8 mouse cellular contexts compared by ENCODE assay signal in genomic region chr2:163016916-163017743, GRCm38 (mm10). TPM values are rescaled to one million over a fixed set of nuclear protein-coding genes. Genes with fewer than 3 reads are reported as not detected.
DNase-seq lines count a peak whose midpoint lies in the region; ATAC-seq and TF ChIP-seq lines count a peak whose summit lies in the region.

Gene Ift52 (plus strand): TSS chr2:163017354.

- H3K4me2 ChIP-seq in heart, embryonic 11.5 days = peak within 1 kb of the TSS; percentile 60
- peak within 1 kb of the TSS; percentile 65 for H3K4me2 ChIP-seq in kidney, embryonic 16.5 days (replicated peaks; ENCODE audit: low read depth, low read length)
- H3K4me2 ChIP-seq in myocyte (ENCODE audit: low read depth) = peak within 1 kb of the TSS; percentile 93

- H3K36me3 ChIP-seq in C2C12 (ENCODE audit: control insufficient read depth, insufficient read depth) (no peaks in the 10 kb centered on the region), myocyte (ENCODE audit: control insufficient read depth, insufficient read depth) (no peaks in the 10 kb centered on the region)
- H3K36me3 ChIP-seq in erythroblast, embryonic 14.5 days (ENCODE audit: control insufficient read depth) = no peaks in the 10 kb centered on the region; the same call in 1 of the 2 replicates
- no peaks in the 10 kb centered on the region for H3K36me3 ChIP-seq in heart, embryonic 11.5 days (ENCODE audit: control insufficient read depth, insufficient read depth, low read length)
- H3K36me3 ChIP-seq in kidney, embryonic 16.5 days (ENCODE audit: insufficient read depth, low read length) = no peaks in the 10 kb centered on the region
- H3K36me3 ChIP-seq in liver, adult 2 months (ENCODE audit: control insufficient read depth, insufficient read depth, low read length) = peaks cover 5% of the 10 kb centered on the region; the same call in 1 of the 2 replicates
- H3K36me3 ChIP-seq in splenic B cell, adult 2 months (ENCODE audit: control insufficient read depth, insufficient read depth, low read length, poor library complexity, severe bottlenecking) = no peaks in the 10 kb centered on the region

- no peak for TF ChIP-seq CTCF in C2C12 (IDR thresholded peaks at IDR 0.05; ENCODE audit: control insufficient read depth, insufficient read depth, insufficient read length)
- TF ChIP-seq CTCF in brain, embryonic 14.5 days (IDR thresholded peaks at IDR 0.05; ENCODE audit: borderline replicate concordance, extremely low read depth, insufficient read depth, insufficient read length) = no peak
- TF ChIP-seq CTCF in liver, adult 2 months (IDR thresholded peaks at IDR 0.05; ENCODE audit: low read depth, low read length) = no peak

- H3K27ac ChIP-seq in heart, embryonic 11.5 days (ENCODE audit: low read depth, low read length) = 0 out of 2 replicates have a peak within 1 kb of the TSS, but pooled peaks have one; percentile 10
- H3K27ac ChIP-seq in kidney, embryonic 16.5 days (ENCODE audit: low read length) = peak within 1 kb of the TSS; percentile 86
- H3K27ac ChIP-seq in liver, adult 2 months (replicated peaks; ENCODE audit: insufficient read depth, low read depth, low read length) = peak within 1 kb of the TSS; percentile 68

- H3K79me2 ChIP-seq in C2C12 (ENCODE audit: control insufficient read depth, insufficient read depth) (peaks cover 15% of the 10 kb centered on the region), myocyte (ENCODE audit: control insufficient read depth, insufficient read depth) (peaks cover 10% of the 10 kb centered on the region)
- H3K79me2 ChIP-seq in liver, adult 2 months (ENCODE audit: control insufficient read depth, insufficient read depth, low read length) = no peaks in the 10 kb centered on the region

- H3ac ChIP-seq in C2C12 (ENCODE audit: control insufficient read depth, insufficient read length, low read depth) = peak within 1 kb of the TSS; percentile 79
- peak within 1 kb of the TSS; percentile 23 for H3ac ChIP-seq in myocyte (ENCODE audit: control insufficient read depth, insufficient read length)

- peaks cover 17% of the 10 kb centered on the region for H3K4me1 ChIP-seq in erythroblast, embryonic 14.5 days (ENCODE audit: control insufficient read depth)
- H3K4me1 ChIP-seq in heart, embryonic 11.5 days (ENCODE audit: control insufficient read depth, insufficient read depth, low read length) = peaks cover 3% of the 10 kb centered on the region; the same call in 1 of the 2 replicates
- H3K4me1 ChIP-seq in kidney, embryonic 16.5 days (ENCODE audit: insufficient read depth, low read length) = peaks cover 11% of the 10 kb centered on the region; the same call in 1 of the 2 replicates
- H3K4me1 ChIP-seq in liver, adult 2 months (ENCODE audit: control insufficient read depth, insufficient read depth, low read length) = peaks cover 2% of the 10 kb centered on the region; the same call in 1 of the 2 replicates

- H3K9ac ChIP-seq in heart, embryonic 11.5 days (ENCODE audit: low read depth, low read length) = peak within 1 kb of the TSS; percentile 89
- peak within 1 kb of the TSS; percentile 90 for H3K9ac ChIP-seq in kidney, embryonic 16.5 days (replicated peaks; ENCODE audit: low read length)
- peak within 1 kb of the TSS; percentile 82 for H3K9ac ChIP-seq in liver, adult 2 months (ENCODE audit: low read depth, low read length)

- peaks cover 8% of the 10 kb centered on the region for H3K79me3 ChIP-seq in C2C12 (ENCODE audit: low read depth)

- H3K27me3 ChIP-seq in C2C12 (ENCODE audit: control insufficient read depth, insufficient read depth, insufficient read length) (peaks cover 8% of the 10 kb centered on the region), myocyte (ENCODE audit: control insufficient read depth, insufficient read depth, insufficient read length) (peaks cover 5% of the 10 kb centered on the region)
- no peaks in the 10 kb centered on the region for H3K27me3 ChIP-seq in erythroblast, embryonic 14.5 days (ENCODE audit: control insufficient read depth)
- H3K27me3 ChIP-seq in heart, embryonic 11.5 days (ENCODE audit: control insufficient read depth, insufficient read depth, low read length) = no peaks in the 10 kb centered on the region
- no peaks in the 10 kb centered on the region for H3K27me3 ChIP-seq in kidney, embryonic 16.5 days (ENCODE audit: insufficient read depth, low read length)
- H3K27me3 ChIP-seq in liver, adult 2 months (ENCODE audit: control insufficient read depth, insufficient read depth, low read length) = no peaks in the 10 kb centered on the region
- H3K27me3 ChIP-seq in splenic B cell, adult 2 months (ENCODE audit: control insufficient read depth, insufficient read depth, low read length, poor library complexity, severe bottlenecking) = no peaks in the 10 kb centered on the region

- peak; percentile 95 for ATAC-seq in heart, embryonic 11.5 days (replicated peaks; ENCODE audit: insufficient number of reproducible peaks, low FRiP score, low TSS enrichment)
- peak; percentile 97 for ATAC-seq in kidney, embryonic 16.5 days (ENCODE audit: low FRiP score, low TSS enrichment)

- TF ChIP-seq POLR2A in brain, embryonic 14.5 days (IDR thresholded peaks at IDR 0.05; ENCODE audit: borderline replicate concordance, extremely low read depth, insufficient read depth, insufficient read length, poor library complexity, severe bottlenecking) = peak; percentile 64; the same call in 1 of the 2 replicates
- peak; percentile 52; the same call in 1 of the 2 replicates for TF ChIP-seq POLR2A in liver, adult 2 months (IDR thresholded peaks at IDR 0.05; ENCODE audit: extremely low read depth, insufficient read depth, low read length)
- TF ChIP-seq POLR2A in myocyte (IDR thresholded peaks at IDR 0.05; ENCODE audit: insufficient read length, low read depth) = peak; percentile 65

- H3K4me3 ChIP-seq in C2C12 (ENCODE audit: insufficient read depth, poor library complexity, severe bottlenecking) (peak within 1 kb of the TSS; percentile 99), myocyte (peak within 1 kb of the TSS; percentile 92)
- H3K4me3 ChIP-seq in erythroblast, embryonic 14.5 days (replicated peaks) = peak within 1 kb of the TSS; percentile 74
- peak within 1 kb of the TSS; percentile 95 for H3K4me3 ChIP-seq in heart, embryonic 11.5 days (ENCODE audit: low read depth, low read length)
- peak within 1 kb of the TSS; percentile 99 for H3K4me3 ChIP-seq in kidney, embryonic 16.5 days (ENCODE audit: low read length)
- H3K4me3 ChIP-seq in liver, adult 2 months (ENCODE audit: insufficient read depth, low read depth, low read length) = peak within 1 kb of the TSS; percentile 88

- WGBS in heart, embryonic 11.5 days (ENCODE audit: insufficient replicate concordance) = under 1% methylated on average over 57 of the region's 57 CpGs
- WGBS in kidney, embryonic 16.5 days = under 1% methylated on average over 57 of the region's 57 CpGs
- WGBS in liver, adult 2 months = under 1% methylated on average over 57 of the region's 57 CpGs

- H3K9me3 ChIP-seq in erythroblast, embryonic 14.5 days (ENCODE audit: control insufficient read depth, low read length) = no peaks in the 10 kb centered on the region
- H3K9me3 ChIP-seq in heart, embryonic 11.5 days (replicated peaks; ENCODE audit: control insufficient read depth, low read length) = no peaks in the 10 kb centered on the region
- H3K9me3 ChIP-seq in kidney, embryonic 16.5 days (ENCODE audit: low read length) = no peaks in the 10 kb centered on the region

- DNase-seq in brain, embryonic 14.5 days (ENCODE audit: low read depth) = peak; percentile 96
- peak; percentile 79 for DNase-seq in liver, adult 2 months (ENCODE audit: extremely low read depth, low read depth, low spot score)
- DNase-seq in splenic B cell, adult 2 months (ENCODE audit: low read depth, low spot score) = peak; percentile 92

TF ChIP-seq in C2C12, 6 proteins besides CTCF, POLR2A, EP300 and RAD21:
- TF ChIP-seq USF1 (IDR thresholded peaks at IDR 0.05; ENCODE audit: low read depth) (no peak), MAX (IDR thresholded peaks at IDR 0.05) (peak; percentile 17), CEBPB (IDR thresholded peaks at IDR 0.05; ENCODE audit: low read depth) (no peak), FOSL1 (IDR thresholded peaks at IDR 0.05; ENCODE audit: insufficient read depth, low read length, poor library complexity, severe bottlenecking) (no peak), MYOD1 (IDR thresholded peaks at IDR 0.05; ENCODE audit: control insufficient read depth, insufficient read length, low read depth) (no peak)

TF ChIP-seq in myocyte, 11 proteins besides CTCF, POLR2A, EP300 and RAD21:
- TF ChIP-seq SRF (IDR thresholded peaks at IDR 0.05; ENCODE audit: control insufficient read depth, insufficient read length, low read depth) (peak; percentile 75), MAX (IDR thresholded peaks at IDR 0.05; ENCODE audit: low read depth) (no peak), REST (IDR thresholded peaks at IDR 0.05; ENCODE audit: insufficient read depth, insufficient read length) (no peak), POLR2AphosphoS2 (IDR thresholded peaks at IDR 0.05; ENCODE audit: insufficient read length, low read depth) (peak; percentile 49), E2F4 (IDR thresholded peaks at IDR 0.05; ENCODE audit: insufficient read depth) (no peak), TCF12 (IDR thresholded peaks at IDR 0.05; ENCODE audit: insufficient read depth, poor library complexity, severe bottlenecking) (no peak), CEBPB (IDR thresholded peaks at IDR 0.05; ENCODE audit: insufficient read depth, poor library complexity, severe bottlenecking) (no peak), USF1 (IDR thresholded peaks at IDR 0.05; ENCODE audit: low read depth) (no peak), MYOD1 (IDR thresholded peaks at IDR 0.05; ENCODE audit: control insufficient read depth in 1 of 3, insufficient read length in 2 of 3, low read depth in 2 of 3) (peak in 2 of 3 experiments; percentile 10 to 25), TCF3 (IDR thresholded peaks at IDR 0.05; ENCODE audit: insufficient read length, low read depth) (no peak), MYOG (IDR thresholded peaks at IDR 0.05; ENCODE audit: control insufficient read depth in 1 of 3, insufficient read depth in 1 of 3, insufficient read length in 2 of 3, low read depth in 2 of 3) (peak in 2 of 3 experiments; percentile 29 to 35)
TF ChIP-seq in myocyte: peak in this region for 4.

RNA-seq across cellular contexts. Expression of gene Ift52, which starts in this region (rescaled TPM):
- polyA plus RNA-seq in C2C12 (2012; fragmentation: generic; extraction: Trizol) (17.6 TPM), myocyte (2012; fragmentation: generic; extraction: Trizol) (21.1 TPM)
- 34.1 and 35.4 TPM in 2 replicates for polyA plus RNA-seq in brain, embryonic 14.5 days (2012; rRNA removed)
- 0.11 and 0.36 TPM in 2 replicates for polyA plus RNA-seq in erythroblast, embryonic 14.5 days (2012)
- polyA plus RNA-seq in heart, embryonic 11.5 days (2014; fragmentation: Nextera tagmentation; extraction: Ambion mirVana) = 39.8 and 44.1 TPM in 2 replicates
- polyA plus RNA-seq in kidney, embryonic 16.5 days (2015; fragmentation: Nextera tagmentation; extraction: Ambion mirVana) = 55.3 and 55.5 TPM in 2 replicates
- total RNA-seq in liver, adult 2 months (2014; rRNA removed) = 12.1 and 18.3 TPM in 2 replicates
- 18.0 and 18.8 TPM in 2 replicates for polyA plus RNA-seq in liver, adult 2 months (2012; rRNA removed)

Comparison
In these comparisons a context has a peak if more than half of its experiments do, and no peak if none do; other contexts are left out.
1. Peak in every context shown above with its lines: DNase-seq, ATAC-seq, H3K4me3 ChIP-seq and H3K27ac ChIP-seq.
2. RNA of gene Ift52 (polyA plus RNA-seq): 55.3 to 55.5 TPM in kidney, embryonic 16.5 days, 39.8 to 44.1 TPM in heart, embryonic 11.5 days, 34.1 to 35.4 TPM in brain, embryonic 14.5 days, 21.1 TPM in myocyte (single experiment), 18.0 to 18.8 TPM in liver, adult 2 months and 17.6 TPM in C2C12 (single experiment); 0.11 to 0.36 TPM in erythroblast, embryonic 14.5 days; every median in the first group is over 10 times any median in the second.
3. H3K27ac ChIP-seq: peak in every context shown above with its lines; median percentile 86 in kidney, embryonic 16.5 days; 68 in liver, adult 2 months; 10 in heart, embryonic 11.5 days.